Mouse (Mus musculus): ENCODE results near the gene Slc13a3.

The Slc13a3 gene

GRCm38 (mm10) chr2:165475412-165475811 is 2.4 kb upstream of the Slc13a3 start:
- no peak for DNase-seq

- DNase-seq: no peak
Measured at GRCm38 (mm10) chr2:165471943-165472342, 1.1 kb downstream of the Slc13a3 start.

GRCm38 (mm10) chr2:165470167-165470566 is 2.9 kb downstream of the Slc13a3 start:
- no peak for DNase-seq

GRCm38 (mm10) chr2:165467824-165468452 is 5.1 kb downstream of the Slc13a3 start:
- DNase-seq: no peak

GRCm38 (mm10) chr2:165459663-165460062 is 13.4 kb downstream of the Slc13a3 start:
- DNase-seq: no peak

- DNase-seq: no peak
Measured at GRCm38 (mm10) chr2:165458189-165458588, 14.8 kb downstream of the Slc13a3 start.

- no peak for DNase-seq
Measured at GRCm38 (mm10) chr2:165456710-165457109, 16.3 kb downstream of the Slc13a3 start.

GRCm38 (mm10) chr2:165452730-165453693 is 20.0 kb downstream of the Slc13a3 start:
- no peak for DNase-seq

GRCm38 (mm10) chr2:165448475-165448874 is 24.6 kb downstream of the Slc13a3 start:
- DNase-seq: no peak

- no peak for DNase-seq
Measured at GRCm38 (mm10) chr2:165444861-165445260, 28.2 kb downstream of the Slc13a3 start.

- DNase-seq: no peak
Measured at GRCm38 (mm10) chr2:165442981-165443380, 30.0 kb downstream of the Slc13a3 start.

GRCm38 (mm10) chr2:165441613-165442012 is 31.4 kb downstream of the Slc13a3 start:
- no peak for DNase-seq

- no peak for DNase-seq
Measured at GRCm38 (mm10) chr2:165439613-165440012, 33.4 kb downstream of the Slc13a3 start.

- DNase-seq: no peak
Measured at GRCm38 (mm10) chr2:165438881-165439280, 34.1 kb downstream of the Slc13a3 start.

GRCm38 (mm10) chr2:165428694-165429093 is 44.3 kb downstream of the Slc13a3 start:
- no peak for DNase-seq

- DNase-seq: no peak
Measured at GRCm38 (mm10) chr2:165420195-165420594, 52.8 kb downstream of the Slc13a3 start.

GRCm38 (mm10) chr2:165419670-165420111 is 53.3 kb downstream of the Slc13a3 start:
- DNase-seq: peak; percentile 54

GRCm38 (mm10) chr2:165418577-165418976 is 54.5 kb downstream of the Slc13a3 start:
- DNase-seq: no peak

- DNase-seq: peak; percentile 48
Measured at GRCm38 (mm10) chr2:165417291-165417690, 55.7 kb downstream of the Slc13a3 start.

- DNase-seq: no peak
Measured at GRCm38 (mm10) chr2:165415795-165416194, 57.2 kb downstream of the Slc13a3 start.

- no peak for DNase-seq
Measured at GRCm38 (mm10) chr2:165415141-165415721, 57.8 kb downstream of the Slc13a3 start.

- DNase-seq: no peak
Measured at GRCm38 (mm10) chr2:165414321-165414720, 58.7 kb downstream of the Slc13a3 start.

- DNase-seq: peak; percentile 76
Measured at GRCm38 (mm10) chr2:165413884-165414283, 59.1 kb downstream of the Slc13a3 start.

Data from cerebellum, adult 11-12 months (tissue).